Mouse (Mus musculus): ENCODE results near the gene Ank. TPM values are rescaled to one million over a fixed set of nuclear protein-coding genes. Genes with fewer than 3 reads are reported as not detected.

Ank gene
- total RNA-seq, 2 experiments from 2014 or later: 109 TPM

DNA sequence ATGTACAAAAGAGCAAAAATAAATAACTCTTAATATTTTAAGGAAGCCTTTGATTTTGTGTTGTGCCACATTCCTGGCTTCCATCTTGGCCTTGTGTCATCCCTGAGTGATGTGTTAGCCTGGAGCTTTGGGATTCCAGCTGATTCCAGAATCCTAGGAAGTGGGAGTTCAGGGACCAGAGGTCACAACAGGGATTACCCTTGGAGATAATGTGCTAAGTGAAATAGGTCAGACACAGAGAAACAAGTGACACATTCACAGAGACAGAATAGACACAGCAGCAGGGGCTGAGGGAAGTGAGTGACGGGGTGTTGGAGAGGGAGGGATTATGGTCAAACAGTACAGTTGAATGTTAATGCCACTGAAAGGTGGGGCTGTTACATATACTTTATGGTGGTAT, 26.3 kb downstream of the Ank start:
- DNase-seq: no peak
- intact Hi-C loops (cut with DNase I): no loop called here

DNA sequence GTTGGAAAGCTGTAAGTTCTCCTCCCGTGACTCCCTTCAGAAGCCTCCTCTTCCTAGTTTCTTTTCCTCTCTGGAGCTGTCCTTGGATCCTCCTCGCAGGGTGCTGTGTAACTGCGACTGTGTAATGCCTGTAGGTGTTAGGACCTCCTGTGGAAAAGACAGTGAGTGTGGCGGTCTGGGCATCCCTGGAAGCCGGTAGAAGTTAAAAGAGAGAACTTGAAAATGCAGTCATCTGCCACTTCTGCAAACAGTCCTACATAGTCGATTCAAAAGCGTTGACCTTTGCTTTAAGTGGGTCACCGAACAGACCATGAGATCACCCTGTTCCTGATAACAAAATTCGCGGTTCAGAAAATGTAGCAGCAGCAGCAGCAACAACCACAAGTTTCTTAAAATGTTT, 27.0 kb downstream of the Ank start:
- DNase-seq: no peak

DNA sequence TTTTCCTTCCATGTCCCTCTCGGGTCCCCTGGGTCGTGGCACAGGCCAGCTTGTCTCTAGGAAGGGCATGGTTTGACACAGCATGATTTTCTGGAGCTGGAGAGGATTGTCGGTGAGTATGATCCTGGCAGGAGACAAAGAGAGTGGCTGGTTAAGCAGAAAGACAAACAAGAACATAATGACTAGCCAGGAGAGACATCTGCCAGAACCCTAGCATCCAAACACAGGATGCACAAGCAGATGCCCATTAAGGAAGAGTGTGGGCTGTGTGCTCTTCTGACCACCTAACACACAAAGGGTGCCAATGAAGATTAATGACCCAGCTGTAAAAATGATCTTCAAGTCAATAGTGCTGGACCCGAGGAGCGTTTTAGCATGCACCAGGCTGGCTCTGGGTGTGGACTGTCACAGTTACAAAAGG, 29.5 kb downstream of the Ank start:
- DNase-seq: peak; percentile 43
- intact Hi-C loops (cut with DNase I): no loop called here

More for the DNA sequence above, 27.0 kb downstream of the Ank start:
- intact Hi-C loops (cut with DNase I): no loop called here

DNA sequence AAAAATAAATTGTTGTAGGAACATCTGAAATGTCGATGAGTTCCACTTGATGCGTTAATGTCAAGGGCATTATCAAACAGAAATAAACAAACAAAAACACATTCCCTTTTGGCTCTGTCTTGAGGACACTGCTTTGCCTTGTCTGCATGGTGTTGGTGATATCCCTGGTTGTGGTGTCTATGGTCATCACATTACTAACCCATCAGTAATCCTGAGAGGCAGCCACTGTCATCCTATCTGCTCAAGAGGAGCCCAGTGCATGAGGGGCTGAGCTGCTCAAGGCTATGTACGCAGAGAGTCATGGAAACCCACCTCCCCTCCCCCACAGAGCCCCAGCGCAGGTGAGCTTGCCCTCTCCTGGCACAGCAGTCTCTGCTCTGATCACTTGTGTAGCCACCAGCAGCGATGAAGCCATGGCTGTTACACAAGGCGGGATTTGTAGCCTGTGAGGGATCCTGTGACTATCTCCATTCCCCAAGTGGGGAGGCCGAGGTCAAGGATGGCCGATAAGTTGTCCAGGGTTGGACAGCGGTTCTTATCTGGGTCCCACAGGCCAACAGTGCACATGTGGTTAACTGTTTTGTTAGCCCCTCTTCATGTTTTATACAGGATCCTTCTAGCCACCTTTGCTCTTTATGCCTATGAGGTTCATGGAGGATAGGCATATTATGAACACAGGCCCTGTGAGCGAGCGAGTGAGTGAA, 30.3 kb downstream of the Ank start:
- intact Hi-C loops (cut with DNase I): no loop called here
- no peak for DNase-seq

DNA sequence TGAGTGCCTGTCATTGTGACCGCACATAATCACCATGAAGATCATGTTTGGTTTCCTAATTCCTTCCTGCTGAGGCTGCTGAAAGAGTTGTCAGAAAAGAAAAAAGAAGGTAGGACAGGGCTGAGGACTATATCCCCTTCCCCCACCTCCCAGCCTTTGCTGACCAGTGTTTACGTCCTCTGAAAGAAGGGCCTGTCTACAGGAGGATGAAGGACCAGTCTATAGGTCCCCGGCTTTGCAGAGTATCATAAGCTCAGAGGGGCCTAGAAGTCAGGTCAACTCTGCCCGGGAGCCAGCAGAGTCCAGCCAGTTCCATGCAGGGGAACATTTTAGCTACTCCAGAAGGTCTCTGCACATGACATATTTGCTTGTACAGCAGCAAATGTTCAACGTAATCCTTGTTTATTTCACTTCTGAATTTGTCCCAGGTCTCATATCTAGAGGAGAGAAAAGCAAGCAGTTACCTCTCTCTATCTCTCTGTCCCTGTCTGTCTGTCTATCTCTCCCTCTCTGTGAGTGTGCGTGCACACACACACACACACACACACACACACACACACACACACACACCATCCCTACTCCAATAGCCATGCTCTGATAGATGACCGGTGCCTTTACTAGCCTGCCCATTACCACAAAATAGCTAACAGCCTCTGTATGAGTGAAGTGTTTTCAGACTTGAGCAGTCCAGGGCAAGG, 31.0 kb downstream of the Ank start:
- DNase-seq: no peak
- intact Hi-C loops (cut with DNase I): no loop called here

DNA sequence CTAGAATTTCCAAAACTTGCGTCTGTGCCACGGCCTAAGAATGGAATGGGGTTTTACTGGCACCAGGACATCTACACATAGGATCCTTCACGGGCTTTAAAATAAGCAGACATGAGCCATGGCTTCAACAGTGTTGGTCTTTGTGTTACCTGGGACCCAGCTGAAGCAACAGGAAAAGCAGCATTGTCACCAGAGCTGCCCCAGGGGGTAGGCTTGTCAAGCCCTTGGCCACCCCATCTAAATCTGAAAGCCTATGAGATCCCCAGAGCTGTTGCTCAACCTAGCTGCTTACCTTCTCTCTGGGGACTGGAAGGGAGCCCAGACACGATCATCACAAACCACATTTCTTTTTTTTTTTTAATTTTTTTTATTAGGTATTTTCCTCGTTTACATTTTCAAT, 31.6 kb downstream of the Ank start:
- no peak for DNase-seq
- intact Hi-C loops (cut with DNase I): no loop called here

DNA sequence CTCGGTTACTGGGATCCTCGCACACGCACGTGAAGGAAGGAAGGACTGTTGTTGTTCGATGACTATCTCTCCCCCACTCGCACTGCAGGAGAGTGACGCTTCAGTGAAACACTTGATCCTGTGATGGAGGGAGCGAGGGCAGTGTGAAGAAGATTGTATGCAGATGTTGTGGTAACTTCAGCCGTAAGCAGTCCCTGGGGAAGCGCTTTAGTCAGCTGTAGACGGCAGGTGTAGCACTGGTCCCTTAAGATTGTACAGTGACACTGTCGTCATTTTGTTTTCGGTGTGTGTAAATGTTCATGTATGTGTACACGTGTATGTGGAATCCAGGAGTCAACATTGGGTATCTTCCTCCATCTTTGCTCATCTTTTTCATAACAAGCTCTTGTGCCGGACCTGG, 33.9 kb downstream of the Ank start:
- intact Hi-C loops (cut with DNase I): no loop called here
- DNase-seq: no peak

DNA sequence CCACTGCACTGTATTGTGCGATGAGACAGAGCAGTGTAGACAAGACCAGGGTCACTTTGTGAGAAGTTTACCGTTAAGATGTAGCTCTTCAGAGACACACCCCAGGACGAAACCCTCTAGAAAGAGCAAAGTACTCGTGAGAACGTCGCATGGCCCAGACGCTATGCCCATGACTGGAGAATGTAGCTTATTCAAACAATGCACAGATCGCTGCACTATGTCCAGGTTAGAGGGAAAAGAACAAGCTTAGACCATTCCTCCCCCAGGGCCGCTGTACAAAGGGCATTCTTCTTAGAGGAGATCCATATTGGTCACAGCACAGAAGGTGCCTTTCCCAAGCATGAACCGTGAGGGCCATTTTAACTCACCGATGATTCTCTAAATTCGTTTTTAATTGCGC, 35.9 kb downstream of the Ank start:
- DNase-seq: no peak
- intact Hi-C loops (cut with DNase I): no loop called here

DNA sequence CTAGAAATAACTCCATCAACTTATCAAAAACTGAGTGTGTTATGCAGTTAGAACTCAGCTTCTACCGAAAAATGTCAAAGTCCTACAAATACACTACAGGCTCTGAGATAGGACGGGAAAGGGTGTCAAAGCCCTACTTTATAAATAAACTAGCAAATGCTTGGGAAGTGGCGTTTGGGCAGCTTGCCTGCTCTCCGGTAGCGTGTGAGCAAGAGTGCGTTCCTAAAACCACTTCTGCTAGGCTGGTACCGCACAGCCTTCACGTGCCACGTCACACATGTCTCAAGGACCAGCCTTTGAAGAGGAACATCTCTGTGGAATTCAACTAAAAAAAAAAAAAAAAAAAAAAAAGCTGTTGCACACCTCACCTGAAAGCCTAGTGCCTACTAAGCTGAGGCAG, 36.7 kb downstream of the Ank start:
- DNase-seq: no peak
- intact Hi-C loops (cut with DNase I): no loop called here

DNA sequence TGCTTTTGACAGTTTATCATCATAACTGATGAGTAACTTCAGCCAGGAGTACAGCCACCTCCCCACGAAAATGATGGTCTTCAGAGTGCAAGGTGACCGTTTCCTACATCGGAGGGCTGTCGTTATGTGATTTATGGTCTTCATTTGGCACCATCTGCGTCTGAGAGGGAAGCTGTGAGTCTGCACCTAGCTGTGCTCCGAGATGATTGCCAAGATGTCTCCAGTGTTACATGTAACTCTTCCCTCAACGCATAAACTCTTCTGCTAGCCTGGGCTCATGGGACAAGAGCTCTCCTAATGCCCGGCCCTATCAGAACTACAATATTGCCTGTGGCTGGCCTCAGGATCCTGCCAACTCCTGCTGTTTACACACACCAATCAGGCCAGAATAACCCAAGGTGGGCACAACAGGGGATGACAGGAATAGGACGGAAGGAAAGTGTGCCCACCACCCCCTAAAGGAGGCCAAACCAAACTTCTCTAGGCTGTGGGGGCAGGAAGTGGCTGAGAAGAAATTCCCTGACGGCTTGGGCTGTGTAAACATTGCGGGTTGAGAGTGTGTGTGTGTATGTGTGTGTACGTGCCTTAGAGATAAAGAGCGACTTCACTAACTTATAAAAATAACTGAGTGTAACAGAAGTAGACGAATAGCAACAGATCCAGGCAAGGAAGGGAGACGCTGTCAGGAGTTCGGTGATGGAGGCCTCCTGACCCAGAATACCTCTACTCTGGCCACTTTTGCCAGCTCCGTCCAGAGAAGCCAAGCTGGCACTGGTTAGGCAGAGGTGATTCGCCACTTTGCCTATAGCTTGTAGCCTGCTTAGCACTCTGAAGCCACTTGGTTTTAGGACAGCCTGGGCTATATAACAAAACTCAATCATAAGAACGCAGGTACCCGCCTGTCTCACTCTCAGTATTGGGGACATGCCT, 37.6 kb downstream of the Ank start:
- intact Hi-C loops (cut with DNase I): no loop called here
- DNase-seq: no peak

DNA sequence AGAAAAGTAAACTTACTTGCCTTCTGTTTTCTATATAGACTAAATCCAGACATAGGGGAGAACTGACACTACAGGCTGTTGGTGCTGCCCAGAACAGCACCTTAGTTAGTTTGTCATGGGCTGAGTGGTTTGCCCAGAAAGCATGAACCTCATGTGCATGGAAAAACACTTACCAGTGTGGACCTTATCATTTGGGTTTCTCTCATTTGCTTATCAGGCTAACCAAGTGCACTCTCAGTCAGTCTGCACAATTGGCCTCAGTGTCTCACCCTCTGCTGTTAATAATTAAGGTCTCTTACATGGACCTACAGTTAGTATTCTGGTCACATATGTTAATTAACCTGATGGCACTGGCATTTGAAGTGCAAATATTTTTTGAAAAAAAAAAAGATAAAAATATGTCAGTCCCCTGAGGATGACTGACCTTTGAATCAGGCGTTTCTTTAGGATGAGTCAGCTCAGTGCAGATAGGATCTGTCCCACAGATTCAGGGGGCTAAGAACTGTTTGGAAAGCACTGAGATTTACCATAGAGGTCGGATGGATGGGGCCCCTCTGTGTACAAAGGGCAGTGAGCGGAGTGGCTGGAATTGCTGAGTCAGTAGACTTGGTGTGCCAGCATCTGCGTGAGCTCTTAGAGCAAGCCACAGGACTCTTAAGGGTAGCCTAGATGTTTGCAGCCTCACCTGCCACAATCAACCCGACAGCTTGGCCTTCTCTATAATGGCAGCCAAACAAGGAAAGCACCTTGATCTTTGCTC, 39.8 kb downstream of the Ank start:
- no peak for DNase-seq
- intact Hi-C loops (cut with DNase I): no loop called here

DNA sequence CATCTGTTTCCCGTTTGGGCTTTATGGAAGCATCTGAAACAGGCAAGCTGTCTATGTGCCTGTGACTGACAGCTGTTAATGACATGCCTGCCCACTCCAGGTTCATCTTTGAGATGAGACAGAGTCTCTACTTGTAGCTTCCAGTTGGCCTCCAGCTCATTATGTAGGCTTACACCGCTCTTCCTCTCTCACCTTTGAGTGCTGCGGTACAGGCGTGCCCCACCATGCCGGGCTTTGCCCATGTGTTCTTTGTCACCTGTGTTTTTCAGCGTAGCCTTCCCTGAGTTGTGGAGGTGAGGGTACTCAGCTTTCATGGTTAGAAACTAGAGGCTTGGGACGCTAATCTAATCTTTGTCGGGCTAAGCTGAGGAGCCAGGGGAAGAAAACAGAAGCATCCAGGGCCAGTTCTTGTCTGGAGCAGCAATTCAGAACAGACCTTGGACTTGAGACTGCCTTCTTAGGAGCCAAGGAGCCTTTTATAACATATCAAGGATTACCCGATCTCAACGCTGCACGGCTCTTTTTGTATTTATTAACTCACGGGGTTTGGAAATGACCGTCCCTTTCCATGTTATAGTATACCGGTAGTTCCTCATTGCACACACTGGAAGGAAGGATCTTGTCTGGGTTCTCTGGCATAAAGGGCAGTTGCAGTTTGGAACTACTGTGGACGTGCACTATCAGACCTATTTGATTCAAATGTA, 40.6 kb downstream of the Ank start:
- DNase-seq: no peak
- intact Hi-C loops (cut with DNase I): no loop called here

DNA sequence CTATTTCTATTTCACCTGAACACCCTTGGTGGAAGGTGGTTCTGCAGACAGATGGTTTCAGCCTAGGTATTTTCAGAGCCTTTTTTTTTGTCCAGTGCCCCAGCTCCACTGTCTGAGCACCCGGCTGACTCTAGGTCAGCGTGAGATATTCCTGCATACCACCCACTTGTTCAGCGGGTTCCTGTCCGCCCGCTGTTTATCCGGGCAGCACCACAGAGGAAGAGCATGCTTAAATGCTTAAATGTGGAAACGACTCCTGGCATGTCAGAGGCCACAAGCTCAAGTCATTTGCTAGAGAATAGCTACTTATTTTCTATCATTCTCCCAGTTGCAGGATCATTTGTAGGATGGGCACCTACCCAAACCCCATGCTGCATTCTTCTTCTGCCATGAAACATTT, 41.7 kb downstream of the Ank start:
- no peak for DNase-seq
- intact Hi-C loops (cut with DNase I): no loop called here

DNA sequence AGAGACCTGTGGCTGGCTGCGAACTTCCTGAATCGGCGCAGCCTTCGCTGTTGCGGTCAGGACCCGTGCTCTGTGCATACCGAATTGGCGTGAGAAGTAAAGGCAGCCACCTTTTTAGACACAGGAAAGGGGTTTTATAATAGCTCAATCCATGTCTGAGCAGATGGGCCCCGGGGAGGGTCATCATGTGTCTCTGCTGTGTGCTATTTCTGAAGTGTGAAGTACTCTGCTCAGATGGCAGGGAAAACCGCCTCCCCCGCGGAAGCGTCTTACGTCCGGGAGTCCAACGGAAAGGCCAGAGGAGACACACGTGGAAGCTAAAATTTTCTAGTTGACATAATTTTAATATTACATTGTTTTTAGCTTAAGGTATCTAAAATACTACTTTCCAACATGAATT, 42.5 kb downstream of the Ank start:
- intact Hi-C loops (cut with DNase I): no loop called here
- no peak for DNase-seq

DNA sequence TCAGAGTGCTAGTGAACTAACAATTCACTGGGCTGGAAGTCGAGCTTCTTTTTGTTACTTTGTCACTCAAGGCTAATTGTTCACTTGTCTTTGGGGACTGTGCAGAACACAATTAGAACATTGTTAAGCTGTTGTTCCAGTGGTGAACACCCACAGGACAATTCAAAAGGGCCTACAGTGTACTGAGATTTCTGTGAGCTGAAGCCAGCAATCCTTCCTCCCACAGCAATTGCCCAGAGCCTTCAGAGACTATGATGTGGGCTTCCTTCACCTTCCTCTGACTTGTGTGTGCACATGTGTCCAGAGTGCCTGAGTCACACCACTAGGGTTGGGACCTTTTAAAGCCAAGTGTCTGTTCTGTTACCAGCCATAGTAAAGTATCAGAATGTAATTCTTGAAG, 50.5 kb downstream of the Ank start:
- DNase-seq: no peak
- intact Hi-C loops (cut with DNase I): no loop called here

DNA sequence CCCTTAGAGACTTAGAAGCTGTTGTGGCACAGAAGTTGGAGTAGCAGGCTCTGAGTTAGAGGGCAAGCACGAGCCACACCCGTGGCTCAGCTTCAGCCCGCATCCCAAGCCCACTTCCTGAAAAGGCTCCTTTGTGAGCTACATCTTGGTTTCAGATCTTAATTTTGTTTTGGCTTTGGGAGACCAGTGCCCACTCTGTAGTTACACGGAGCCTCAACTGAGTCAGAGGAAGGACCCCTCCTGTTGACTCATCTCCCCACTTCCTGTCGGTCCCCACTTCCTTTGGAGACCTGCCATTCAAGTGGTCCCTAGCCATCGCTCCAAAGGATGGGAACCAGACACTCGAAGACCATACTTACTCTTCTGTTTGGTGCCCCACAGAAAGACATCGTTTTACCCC, 51.5 kb downstream of the Ank start:
- intact Hi-C loops (cut with DNase I): no loop called here

DNA sequence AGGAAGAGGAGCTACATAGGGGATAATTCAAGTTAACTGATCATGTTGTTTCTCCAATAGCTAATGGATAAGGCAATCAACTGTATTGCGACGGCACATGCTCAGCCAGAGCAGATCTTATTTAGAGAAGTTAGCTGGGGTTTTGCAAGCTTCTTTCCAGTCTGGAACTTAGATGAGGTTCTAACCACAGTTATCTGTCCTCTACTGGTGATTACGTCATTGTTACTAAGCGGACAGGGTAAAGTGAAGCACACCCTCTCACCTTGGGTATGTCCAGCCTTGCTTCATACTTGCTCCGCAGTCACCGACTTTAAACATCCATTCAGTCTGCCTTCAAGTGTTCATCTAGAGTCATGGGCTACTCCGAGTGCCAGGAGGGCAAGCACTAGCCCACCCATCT, 53.4 kb downstream of the Ank start:
- intact Hi-C loops (cut with DNase I): no loop called here
- DNase-seq: no peak

More for the DNA sequence above, 51.5 kb downstream of the Ank start:
- DNase-seq: no peak

DNA sequence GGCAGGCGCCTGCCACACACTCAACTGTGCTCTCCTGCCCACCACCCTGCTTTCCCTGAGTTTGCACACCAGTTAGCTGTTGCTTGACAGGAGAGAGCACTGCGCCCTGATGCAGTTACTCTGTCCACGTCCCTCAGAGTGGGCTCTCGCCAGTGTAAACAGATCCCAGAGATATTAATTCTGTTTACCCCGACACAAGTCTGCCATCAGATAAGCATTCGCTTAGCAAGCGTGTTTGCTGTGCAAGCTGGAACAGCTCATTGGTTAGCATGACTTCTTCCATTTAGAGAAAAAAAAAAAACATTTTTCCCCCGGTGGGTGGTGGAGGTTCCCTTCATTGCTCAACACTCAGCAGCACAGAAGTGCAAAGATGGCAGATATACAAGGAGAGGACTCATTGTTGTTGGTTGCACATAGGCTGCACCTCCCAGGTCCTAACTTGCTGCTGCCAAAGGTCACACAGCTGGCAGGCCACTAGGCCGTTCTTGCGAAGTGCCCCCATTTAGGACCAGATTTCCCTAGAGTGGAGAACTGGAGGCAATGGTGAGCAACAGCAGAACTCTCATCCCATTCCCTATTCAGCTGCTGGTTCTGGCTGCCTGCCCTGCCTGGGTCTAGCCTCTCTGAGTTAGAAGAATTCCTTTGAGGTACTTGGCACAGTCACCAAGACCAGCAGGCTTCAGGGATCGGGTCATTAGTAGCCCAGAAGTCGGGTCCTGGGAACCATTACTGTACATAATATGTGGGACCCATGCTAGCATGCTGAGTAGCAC, 58.9 kb downstream of the Ank start:
- DNase-seq: peak; percentile 37
- intact Hi-C loops (cut with DNase I): no loop called here

DNA sequence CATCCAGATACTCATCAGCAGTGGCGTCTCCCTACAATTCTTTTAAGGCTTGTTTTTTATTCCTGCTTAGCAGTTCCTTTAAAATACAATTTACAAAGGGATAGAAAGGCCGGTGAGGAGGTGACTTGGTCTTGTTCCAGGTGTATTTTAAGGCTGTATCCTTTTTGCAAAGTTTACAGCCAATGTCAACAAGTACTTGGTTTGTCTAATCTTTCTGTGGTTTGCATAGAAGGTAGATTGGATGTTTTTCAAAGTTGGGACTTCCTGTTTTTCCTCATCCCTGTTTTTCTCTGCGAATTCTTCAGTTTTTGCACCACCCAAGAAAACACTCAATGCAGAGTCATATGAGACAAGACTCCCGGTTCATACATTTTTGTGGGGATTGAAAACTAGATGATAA, 62.4 kb downstream of the Ank start:
- no peak for DNase-seq
- intact Hi-C loops (cut with DNase I): no loop called here

DNA sequence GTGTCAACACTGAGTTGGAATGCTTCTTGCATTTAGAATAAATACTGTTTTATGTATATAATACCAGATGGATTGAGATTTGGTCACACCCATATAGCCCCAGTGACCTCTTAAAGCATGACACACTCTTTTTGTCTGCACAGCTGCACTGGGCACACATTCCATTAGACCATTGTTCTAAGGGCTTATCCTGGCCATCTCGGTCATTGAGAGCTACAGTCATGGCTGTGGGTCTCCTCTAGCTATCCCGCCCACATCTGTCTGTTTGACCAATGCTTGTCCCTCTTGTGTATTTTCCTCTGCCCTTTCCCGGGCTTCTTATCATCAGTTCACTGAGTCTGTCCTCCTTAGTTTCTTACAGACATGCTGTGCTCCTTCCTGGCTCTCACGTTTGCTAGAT, 63.5 kb downstream of the Ank start:
- DNase-seq: no peak
- intact Hi-C loops (cut with DNase I): no loop called here

Data from left cerebral cortex, postnatal 4 days (tissue).